Mouse (Mus musculus) lung, postnatal 0 days (tissue): ENCODE results near the gene Cse1l.

Experiments
- CTCF ChIP-seq: IDR thresholded peaks from 2 replicates; pipeline ENCODE4 v1.5.1; 2016; ENCODE audit warnings: antibody characterized with exemption, mild to moderate bottlenecking
- EP300 ChIP-seq: IDR thresholded peaks from 2 replicates; pipeline ENCODE4 v1.6.1; 2016; ENCODE audit warnings: antibody characterized with exemption, mild to moderate bottlenecking, control low read depth

GRCm38 (mm10) chr2:166899746-166900145 is 6.1 kb upstream of the Cse1l start:
- TF ChIP-seq CTCF (no peak), EP300 (no peak)
